Mouse (Mus musculus) CH12.LX (cell line): Measurements from ENCODE around the gene St6gal1.

ENCODE experiments used
- CHD2 ChIP-seq: IDR thresholded peaks from 2 replicates; pipeline ENCODE4 v1.6.1; 2011; ENCODE audit warnings: low read length, improper control_type of control experiment
- CTCF ChIP-seq, 2 experiments: IDR thresholded peaks in 1 of 2; conservative IDR thresholded peaks in 1 of 2; 2 replicates each; pipeline ENCODE4 v1.5.1; 2011 to 2012; ENCODE audit warnings: low read depth in 2 of 2, low read length in 2 of 2, improper control_type of control experiment in 1 of 2, inconsistent platforms in 1 of 2, mild to moderate bottlenecking in 1 of 2, moderate library complexity in 1 of 2
- NRF1 ChIP-seq: IDR thresholded peaks from 2 replicates; pipeline ENCODE4 v1.6.1; 2014; ENCODE audit warnings: low read depth, mild to moderate bottlenecking, inconsistent platforms, low read length, improper control_type of control experiment, moderate library complexity
- POLR2A ChIP-seq: IDR thresholded peaks from 2 replicates; pipeline ENCODE4 v1.6.1; 2011; ENCODE audit warnings: low read depth, mild to moderate bottlenecking, improper control_type of control experiment, low read length
- RAD21 ChIP-seq: IDR thresholded peaks from 2 replicates; pipeline ENCODE4 v1.6.1; 2011; ENCODE audit warnings: low read depth, mild to moderate bottlenecking, low read length, improper control_type of control experiment, moderate library complexity

DNA sequence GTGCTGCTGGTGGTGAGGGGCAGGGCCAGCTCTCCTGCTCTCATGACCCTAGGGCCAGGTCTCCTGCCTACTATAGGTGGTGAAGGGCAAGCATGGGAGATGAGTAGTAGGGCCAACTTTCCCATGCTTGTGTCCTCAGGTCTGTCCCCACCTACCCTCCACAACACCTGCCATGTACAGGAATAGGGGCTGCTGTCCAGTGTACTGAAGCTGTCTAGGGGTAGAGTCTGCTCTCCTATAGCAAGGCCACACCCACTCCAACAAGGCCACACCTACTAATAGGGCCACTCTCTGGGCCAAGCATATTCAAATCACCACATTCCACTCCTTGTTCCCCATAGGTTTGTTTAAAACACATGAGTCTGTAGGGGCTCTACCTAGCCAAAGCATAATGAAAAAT, 159.8 kb downstream of the St6gal1 start:
- TF ChIP-seq CHD2, result no peak
- TF ChIP-seq POLR2A, result no peak
- TF ChIP-seq CTCF (conservative IDR thresholded peaks at IDR 0.05 in 1 of 2, IDR thresholded peaks at IDR 0.05 in 1 of 2; ENCODE audit: low read depth in 2 of 2, low read length in 2 of 2), result no peak
- TF ChIP-seq NRF1, result no peak
- no peak for TF ChIP-seq RAD21
